Mouse (Mus musculus) testis, postnatal 14 days (tissue): Measurements from ENCODE around the gene Glg1.

Experiments
- DNase-seq: peaks from one replicate; pipeline ENCODE4 v3.0.0; 2021; ENCODE audit warnings: low spot score

Gene Glg1

DNA sequence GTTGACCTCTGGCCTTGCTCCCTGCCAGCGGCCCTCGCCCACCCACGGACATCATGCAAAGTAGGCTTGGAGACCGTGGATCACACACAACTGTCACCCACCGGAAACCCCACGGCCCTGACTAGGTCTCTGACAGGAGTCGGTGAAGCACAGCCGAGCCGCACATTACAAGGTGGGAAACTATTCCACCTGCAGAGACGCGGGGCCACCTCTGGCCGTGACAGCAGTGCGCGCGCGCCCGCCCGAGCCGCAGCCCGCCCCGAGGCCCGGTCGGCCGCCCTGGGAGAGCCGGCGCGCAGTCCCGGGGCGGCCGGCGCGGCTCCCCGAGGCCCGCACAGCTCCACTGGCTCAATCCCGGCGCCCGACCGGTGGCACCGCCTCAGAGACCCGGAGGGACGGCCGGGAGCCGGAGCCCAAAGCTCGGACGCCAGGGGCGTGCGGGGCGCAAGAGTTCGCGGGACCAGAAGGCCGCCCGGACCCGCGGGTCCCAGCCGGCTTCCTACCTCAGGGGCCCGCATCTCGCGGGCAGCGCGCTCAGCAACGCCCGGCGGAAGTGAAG is 114.0 kb downstream of the Glg1 start:
- DNase-seq, result peak; percentile 62

DNA sequence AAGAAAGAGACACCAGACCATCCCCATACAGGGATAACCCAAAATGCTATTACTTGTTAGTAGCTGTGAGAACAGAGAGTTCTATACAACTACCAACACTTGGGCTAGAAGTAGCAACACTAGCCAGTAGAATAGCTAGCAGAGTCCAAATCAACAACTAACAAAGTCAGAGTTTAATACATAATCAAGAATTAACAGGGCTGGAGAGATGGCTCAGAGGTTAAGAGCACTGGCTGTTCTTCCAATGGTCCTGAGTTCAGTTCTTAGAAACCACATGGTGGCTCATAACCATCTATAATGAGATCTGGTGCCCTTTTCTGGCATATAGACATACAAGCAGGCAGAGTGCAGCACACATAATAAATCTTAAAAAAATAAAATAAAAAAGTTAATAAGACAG is 116.5 kb downstream of the Glg1 start:
- no peak for DNase-seq

DNA sequence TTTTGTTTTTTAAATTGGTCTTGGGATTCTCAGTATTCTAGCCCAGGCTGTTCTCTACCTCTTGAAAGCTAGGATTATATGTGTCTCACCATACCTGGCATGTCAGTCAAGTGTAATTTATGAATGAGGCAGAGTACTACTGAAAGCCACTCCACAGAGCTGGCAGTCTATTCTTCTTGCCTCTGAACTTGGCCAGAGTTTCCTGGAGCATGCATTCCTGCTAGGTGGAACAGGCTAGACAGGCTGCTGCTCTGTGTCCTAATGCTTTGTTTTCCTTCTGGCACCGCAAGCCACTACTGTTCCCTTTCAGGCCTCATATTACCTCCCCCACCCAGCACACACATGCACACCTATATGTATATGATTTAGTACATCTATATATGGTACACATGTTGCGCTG is 128.3 kb downstream of the Glg1 start:
- DNase-seq, result no peak

DNA sequence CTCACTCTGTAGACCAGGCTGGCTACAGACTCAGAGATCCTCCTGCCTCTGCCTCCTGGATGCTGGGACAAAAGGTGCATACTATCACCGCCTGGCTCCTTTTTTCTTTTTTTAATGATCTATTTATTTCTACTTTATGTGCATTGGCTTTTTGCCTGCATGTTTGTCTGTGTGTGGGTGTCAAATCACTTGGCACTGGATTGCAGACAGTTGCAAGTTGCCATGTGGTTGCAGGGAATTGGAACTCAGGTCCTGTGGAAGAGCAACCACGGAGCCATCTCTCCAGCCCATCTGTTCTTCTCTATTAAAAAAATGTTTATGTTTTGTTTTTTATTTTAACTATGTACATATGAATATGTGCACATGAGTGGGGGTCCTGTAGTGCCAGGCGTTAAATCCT is 139.5 kb downstream of the Glg1 start:
- no peak for DNase-seq

DNA sequence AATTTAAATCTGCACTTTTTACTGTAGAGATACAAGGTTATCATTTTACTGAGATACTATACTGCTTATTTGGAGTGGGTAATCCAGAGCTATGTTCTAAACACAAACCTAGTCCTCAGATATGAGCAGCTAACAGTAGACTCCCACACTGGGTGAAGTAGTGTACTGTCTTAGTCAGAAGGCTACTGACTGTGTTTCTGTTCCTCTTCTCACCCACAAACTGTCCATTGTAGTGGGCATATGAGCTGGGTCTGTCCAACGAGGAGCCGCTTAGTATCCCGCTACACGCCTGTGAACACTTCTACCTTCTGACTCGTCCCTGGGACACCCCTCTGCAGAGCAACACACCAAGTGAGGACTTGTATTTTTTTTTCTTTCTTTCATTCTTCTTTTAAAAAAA is 144.1 kb downstream of the Glg1 start:
- DNase-seq, result no peak
